Mouse (Mus musculus): Measurements from ENCODE around the gene Itga9. TPM values are rescaled to one million over a fixed set of nuclear protein-coding genes. Genes with fewer than 3 reads are reported as not detected.
"Not testable (repeated sequence)": the region's sequence is repeated elsewhere in the genome, so short reads cannot be mapped to it uniquely, and the experiment has no call there.

The Itga9 gene
- total and polyA plus RNA-seq, 2 experiments from 2014 or later: 10.7 to 61.5 TPM

- peaks cover 21% of the 10 kb centered on the region for H3K4me1 ChIP-seq (ENCODE audit: control insufficient read depth, insufficient read depth)
- WGBS: 30% methylated on average over 13 of the region's 13 CpGs
Measured at GRCm38 (mm10) chr9:118592585-118593249, 13.8 kb upstream of the Itga9 start.

GRCm38 (mm10) chr9:118593443-118593842 is 13.0 kb upstream of the Itga9 start:
- Histone ChIP-seq H3K27me3 (ENCODE audit: control insufficient read depth, insufficient read depth, low read length) (no peaks in the 10 kb centered on the region), H3K4me3 (ENCODE audit: low read depth, low read length) (no peak overlapping the region), H3K36me3 (replicated peaks; ENCODE audit: control insufficient read depth, insufficient read depth, low read length) (no peaks in the 10 kb centered on the region), H3K27ac (ENCODE audit: low read depth) (no peak overlapping the region), H3K4me2 (ENCODE audit: low read depth, low read length) (no peak overlapping the region), H3K9me3 (replicated peaks; ENCODE audit: control insufficient read depth, low read length) (no peaks in the 10 kb centered on the region), H3K4me1 (ENCODE audit: control insufficient read depth, insufficient read depth) (peaks cover 21% of the 10 kb centered on the region), H3K9ac (replicated peaks; ENCODE audit: low read depth, low read length) (no peak overlapping the region)
- ATAC-seq (ENCODE audit: insufficient read depth, low read depth) (no peak), DNase-seq (ENCODE audit: low spot score) (no peak)
- WGBS: 84% methylated on average over 8 of the region's 8 CpGs
- TF ChIP-seq EP300 (IDR thresholded peaks at IDR 0.05; ENCODE audit: low read depth) (no peak), CTCF (IDR thresholded peaks at IDR 0.05; ENCODE audit: low read depth) (no peak)

More at GRCm38 (mm10) chr9:118592585-118593249, 13.8 kb upstream of the Itga9 start:
- TF ChIP-seq CTCF (IDR thresholded peaks at IDR 0.05; ENCODE audit: low read depth): no peak
- TF ChIP-seq EP300 (IDR thresholded peaks at IDR 0.05; ENCODE audit: low read depth): no peak
- no peak overlapping the region for H3K9ac ChIP-seq (replicated peaks; ENCODE audit: low read depth, low read length)
- ATAC-seq (ENCODE audit: insufficient read depth, low read depth): no peak
- H3K27me3 ChIP-seq (ENCODE audit: control insufficient read depth, insufficient read depth, low read length): no peaks in the 10 kb centered on the region
- H3K27ac ChIP-seq (ENCODE audit: low read depth): no peak overlapping the region
- no peaks in the 10 kb centered on the region for H3K36me3 ChIP-seq (replicated peaks; ENCODE audit: control insufficient read depth, insufficient read depth, low read length)
- no peaks in the 10 kb centered on the region for H3K9me3 ChIP-seq (replicated peaks; ENCODE audit: control insufficient read depth, low read length)
- no peak overlapping the region for H3K4me3 ChIP-seq (ENCODE audit: low read depth, low read length)
- no peak overlapping the region for H3K4me2 ChIP-seq (ENCODE audit: low read depth, low read length)
- DNase-seq (ENCODE audit: low spot score): no peak

- Histone ChIP-seq H3K9me3 (replicated peaks; ENCODE audit: control insufficient read depth, low read length) (no peaks in the 10 kb centered on the region), H3K36me3 (replicated peaks; ENCODE audit: control insufficient read depth, insufficient read depth, low read length) (no peaks in the 10 kb centered on the region), H3K9ac (replicated peaks; ENCODE audit: low read depth, low read length) (no peak overlapping the region), H3K4me1 (ENCODE audit: control insufficient read depth, insufficient read depth) (peaks cover 12% of the 10 kb centered on the region; the same call in 1 of the 2 replicates), H3K4me3 (ENCODE audit: low read depth, low read length) (no peak overlapping the region), H3K4me2 (ENCODE audit: low read depth, low read length) (no peak overlapping the region), H3K27me3 (ENCODE audit: control insufficient read depth, insufficient read depth, low read length) (no peaks in the 10 kb centered on the region), H3K27ac (ENCODE audit: low read depth) (no peak overlapping the region)
- no peak for DNase-seq (ENCODE audit: low spot score)
- no peak for ATAC-seq (ENCODE audit: insufficient read depth, low read depth)
- WGBS: 60% methylated on average over 7 of the region's 7 CpGs
- TF ChIP-seq CTCF (IDR thresholded peaks at IDR 0.05; ENCODE audit: low read depth) (no peak), EP300 (IDR thresholded peaks at IDR 0.05; ENCODE audit: low read depth) (no peak)
Measured at GRCm38 (mm10) chr9:118596767-118597166, 9.7 kb upstream of the Itga9 start.

- 30% methylated on average over 2 of the region's 3 CpGs for WGBS
- H3K27ac ChIP-seq (ENCODE audit: low read depth); H3K4me2 ChIP-seq (ENCODE audit: low read depth, low read length); H3K36me3 ChIP-seq (replicated peaks; ENCODE audit: control insufficient read depth, insufficient read depth, low read length); H3K4me3 ChIP-seq (ENCODE audit: low read depth, low read length); H3K27me3 ChIP-seq (ENCODE audit: control insufficient read depth, insufficient read depth, low read length); H3K9me3 ChIP-seq (replicated peaks; ENCODE audit: control insufficient read depth, low read length); DNase-seq (ENCODE audit: low spot score); H3K4me1 ChIP-seq (ENCODE audit: control insufficient read depth, insufficient read depth); H3K9ac ChIP-seq (replicated peaks; ENCODE audit: low read depth, low read length); ATAC-seq (ENCODE audit: insufficient read depth, low read depth): not testable (repeated sequence)
Measured at GRCm38 (mm10) chr9:118600393-118600792, 6.1 kb upstream of the Itga9 start.

- Histone ChIP-seq H3K9me3 (replicated peaks; ENCODE audit: control insufficient read depth, low read length) (no peaks in the 10 kb centered on the region), H3K4me2 (ENCODE audit: low read depth, low read length) (no peak overlapping the region), H3K4me1 (ENCODE audit: control insufficient read depth, insufficient read depth) (peaks cover 13% of the 10 kb centered on the region), H3K27ac (ENCODE audit: low read depth) (no peak overlapping the region), H3K9ac (replicated peaks; ENCODE audit: low read depth, low read length) (no peak overlapping the region), H3K4me3 (ENCODE audit: low read depth, low read length) (no peak overlapping the region), H3K27me3 (ENCODE audit: control insufficient read depth, insufficient read depth, low read length) (no peaks in the 10 kb centered on the region), H3K36me3 (replicated peaks; ENCODE audit: control insufficient read depth, insufficient read depth, low read length) (no peaks in the 10 kb centered on the region)
- TF ChIP-seq EP300 (IDR thresholded peaks at IDR 0.05; ENCODE audit: low read depth): no peak
- TF ChIP-seq CTCF (IDR thresholded peaks at IDR 0.05; ENCODE audit: low read depth): no peak
- no peak for ATAC-seq (ENCODE audit: insufficient read depth, low read depth)
- DNase-seq (ENCODE audit: low spot score): no peak
- 76% methylated on average over 5 of the region's 5 CpGs for WGBS
Measured at GRCm38 (mm10) chr9:118602576-118602975, 3.9 kb upstream of the Itga9 start.

Data from heart, postnatal 0 days (tissue).